Mouse (Mus musculus) stomach, postnatal 0 days (tissue): ENCODE data around the gene Slx4ip.

Source experiments
- CTCF ChIP-seq: IDR thresholded peaks from 2 replicates; pipeline ENCODE4 v1.5.1; 2016; ENCODE audit warnings: antibody characterized with exemption, low read depth, mild to moderate bottlenecking, moderate library complexity
- EP300 ChIP-seq: optimal IDR thresholded peaks from 2 replicates; pipeline ENCODE3; 2016; ENCODE audit warnings: antibody characterized with exemption

- TF ChIP-seq CTCF (no peak), EP300 (no peak)
Measured at GRCm38 (mm10) chr2:136909298-136909697, 18.3 kb downstream of the Slx4ip start.
